Mouse (Mus musculus): ENCODE measurements around the gene Bend7. TPM values are rescaled to one million over a fixed set of nuclear protein-coding genes. Genes with fewer than 3 reads are reported as not detected.

The Bend7 gene
- total RNA-seq, 4 experiments from 2014 or later: 2.9 to 3.9 (median 3.4) TPM

Other genes starting within 250 kb of the Bend7 start
- gene Prpf18, start 65.7 kb upstream of the Bend7 start, total RNA-seq (2022): 10 to 100 TPM; 45.1 to 47.4 (median 45.9) TPM
- gene Sephs1, start 163.7 kb downstream of the Bend7 start, total RNA-seq (2022): 10 to 100 TPM; 19.3 to 26.1 (median 24.4) TPM
- 100 to 1,000 TPM in 3 of 4 experiments, 10 to 100 TPM in 1; 98.6 to 130 (median 108) TPM for gene Phyh, start 201.2 kb downstream of the Bend7 start, total RNA-seq (2022)

All from left cerebral cortex, adult 8-10 months (tissue).